Mouse (Mus musculus) liver, embryonic 14.5 days (tissue): Measurements from ENCODE around the gene Ugt2b1. TPM values are rescaled to one million over a fixed set of nuclear protein-coding genes. Genes with fewer than 3 reads are reported as not detected.

Experiments
- ATAC-seq: fragments of 200-750 bp; cut with Nextera tagmentation; 2 replicates; pipeline ENCODE4 v1.8.0; 2017; ENCODE audit warnings: moderate number of reproducible peaks, mild to moderate bottlenecking, moderate library complexity; ENCODE audit not compliant: insufficient read depth
- DNase-seq, 3 experiments: peaks; one replicate each; pipeline ENCODE4 v3.0.0-alpha.2; 2012 to 2013; ENCODE audit warnings: low read depth in 3 of 3, low spot score in 3 of 3
- H3K27ac ChIP-seq: fragments of 300-500 bp; sonication (generic); 2 replicates; pipeline ENCODE4 v1.5.1; 2014; ENCODE audit warnings: moderate library complexity, mild to moderate bottlenecking, control low read depth, inconsistent platforms
- H3K27me3 ChIP-seq: fragments of 300-500 bp; sonication (generic); 2 replicates; pipeline ENCODE4 v1.6.1; 2014; ENCODE audit warnings: mild to moderate bottlenecking, low read length, moderate library complexity; ENCODE audit not compliant: control insufficient read depth, insufficient read depth
- H3K36me3 ChIP-seq: fragments of 300-500 bp; sonication (generic); replicated peaks from 2 replicates; pipeline ENCODE4 v1.6.1; 2014; ENCODE audit warnings: low read depth; ENCODE audit not compliant: control insufficient read depth, insufficient read depth
- H3K4me1 ChIP-seq, 2 experiments: fragments of 200-500 bp in 1 of 2; fragments of 300-500 bp in 1 of 2; sonication (generic) in 1 of 2; replicated peaks; 2 replicates each; pipeline ENCODE4 v1.6.1; 2012 to 2014; ENCODE audit warnings: antibody characterized with exemption in 1 of 2, inconsistent platforms in 1 of 2, low read length in 1 of 2; ENCODE audit not compliant: control insufficient read depth in 2 of 2, insufficient read depth in 2 of 2
- H3K4me2 ChIP-seq: fragments of 300-500 bp; sonication (generic); 2 replicates; pipeline ENCODE4 v1.6.1; 2014; ENCODE audit warnings: low read depth, mild to moderate bottlenecking, control low read depth, moderate library complexity
- H3K4me3 ChIP-seq, 2 experiments: fragments of 200-500 bp in 1 of 2; fragments of 300-500 bp in 1 of 2; sonication (generic) in 1 of 2; 2 replicates each; pipeline ENCODE4 v1.5.1; 2012 to 2014; ENCODE audit warnings: low read depth in 2 of 2, low read length in 2 of 2, mild to moderate bottlenecking in 2 of 2, control low read depth in 1 of 2, inconsistent platforms in 1 of 2, moderate library complexity in 1 of 2; ENCODE audit not compliant: insufficient read depth in 1 of 2
- H3K9ac ChIP-seq: fragments of 300-500 bp; sonication (generic); replicated peaks from 2 replicates; pipeline ENCODE4 v1.6.1; 2014; ENCODE audit warnings: mild to moderate bottlenecking, control low read depth, moderate library complexity
- H3K9me3 ChIP-seq: fragments of 300-500 bp; sonication (generic); 2 replicates; pipeline ENCODE4 v1.6.1; 2016; ENCODE audit warnings: low read length, mixed read lengths; ENCODE audit not compliant: control insufficient read depth
- CTCF ChIP-seq: IDR thresholded peaks from 2 replicates; pipeline ENCODE4 v1.5.1; 2016; ENCODE audit warnings: antibody characterized with exemption, low read depth, control low read depth
- EP300 ChIP-seq: IDR thresholded peaks from 2 replicates; pipeline ENCODE4 v1.6.1; 2016; ENCODE audit warnings: antibody characterized with exemption, low read depth
- WGBS: fragments of 180-500 bp; shearing (Covaris S2); extraction: QIAGEN DNeasy Blood & Tissue Kit; methylation state at CpG from one replicate; pipeline ENCODE4 v1.1.7; 2014; ENCODE audit not compliant: insufficient replicate concordance; 5-methylcytosine and 5-hydroxymethylcytosine counted together
- polyA plus RNA-seq, 2 experiments: library from polyadenylated mRNA; depleted of rRNA in 1 of 2; stranded (reverse) in 1 of 2; unstranded in 1 of 2; fragments of >200 nt; fragmentation: Nextera tagmentation in 1 of 2; extraction: Ambion mirVana in 1 of 2; gene quantifications; 2 replicates each; pipeline versions ENCODE4 v1.2.1 to v1.2.3; 2012 to 2014

Ugt2b1 gene
- polyA plus RNA-seq, 2 experiments: 0.25 to 0.38 TPM

GRCm38 (mm10) chr5:86889933-86890332, 36.4 kb downstream of the Ugt2b1 start:
- Histone ChIP-seq H3K27ac (no peak overlapping the region), H3K4me2 (no peak overlapping the region), H3K4me1 (no peaks in the 10 kb centered on the region), H3K4me3 (no peak overlapping the region), H3K9ac (no peak overlapping the region), H3K27me3 (no peaks in the 10 kb centered on the region), H3K36me3 (no peaks in the 10 kb centered on the region; the same call in 1 of the 2 replicates), H3K9me3 (no peaks in the 10 kb centered on the region)
- no peak for TF ChIP-seq CTCF
- TF ChIP-seq EP300: no peak
- ATAC-seq: no peak
- 71% methylated on average over 1 of the region's 1 CpGs for WGBS
- no peak for DNase-seq

DNA sequence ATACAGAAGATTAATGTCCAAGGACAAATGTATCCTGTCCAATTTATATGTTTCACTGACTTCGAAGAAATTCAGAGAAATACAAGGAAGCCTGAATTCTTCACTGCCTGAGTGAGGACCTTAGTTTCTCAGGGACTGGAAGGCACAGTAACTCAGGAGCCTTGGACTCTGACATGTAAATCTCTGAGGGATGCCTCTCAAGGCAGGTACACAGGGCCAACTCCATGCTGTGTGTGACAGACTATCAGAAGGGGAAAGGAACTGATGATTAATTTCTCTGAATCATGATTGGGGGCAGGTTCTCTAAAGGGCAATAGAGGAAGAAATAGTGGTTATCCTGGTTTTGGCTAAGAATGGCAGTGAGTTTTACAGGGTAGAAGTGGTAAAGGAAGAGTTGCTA, 37.9 kb downstream of the Ugt2b1 start:
- H3K27ac ChIP-seq: no peak overlapping the region
- WGBS: 39% methylated on average over 1 of the region's 1 CpGs
- H3K9me3 ChIP-seq: no peaks in the 10 kb centered on the region
- H3K4me2 ChIP-seq: no peak overlapping the region
- no peak overlapping the region for H3K4me3 ChIP-seq
- no peaks in the 10 kb centered on the region for H3K27me3 ChIP-seq
- H3K4me1 ChIP-seq: no peaks in the 10 kb centered on the region
- TF ChIP-seq EP300 (no peak), CTCF (no peak)
- DNase-seq (no peak), ATAC-seq (no peak)
- H3K36me3 ChIP-seq: no peaks in the 10 kb centered on the region; the same call in 1 of the 2 replicates
- H3K9ac ChIP-seq: no peak overlapping the region

- no peak overlapping the region for H3K4me3 ChIP-seq
- no peaks in the 10 kb centered on the region for H3K36me3 ChIP-seq
- H3K27me3 ChIP-seq: no peaks in the 10 kb centered on the region
- no peak overlapping the region for H3K27ac ChIP-seq
- no peak overlapping the region for H3K4me2 ChIP-seq
- no peak for DNase-seq
- no peaks in the 10 kb centered on the region for H3K4me1 ChIP-seq
- TF ChIP-seq EP300 (no peak), CTCF (no peak)
- H3K9me3 ChIP-seq: no peaks in the 10 kb centered on the region
- 73% methylated on average over 1 of the region's 1 CpGs for WGBS
- no peak overlapping the region for H3K9ac ChIP-seq
- no peak for ATAC-seq
These were observed 39.2 kb downstream of the Ugt2b1 start for GRCm38 (mm10) chr5:86887081-86887480.

DNA sequence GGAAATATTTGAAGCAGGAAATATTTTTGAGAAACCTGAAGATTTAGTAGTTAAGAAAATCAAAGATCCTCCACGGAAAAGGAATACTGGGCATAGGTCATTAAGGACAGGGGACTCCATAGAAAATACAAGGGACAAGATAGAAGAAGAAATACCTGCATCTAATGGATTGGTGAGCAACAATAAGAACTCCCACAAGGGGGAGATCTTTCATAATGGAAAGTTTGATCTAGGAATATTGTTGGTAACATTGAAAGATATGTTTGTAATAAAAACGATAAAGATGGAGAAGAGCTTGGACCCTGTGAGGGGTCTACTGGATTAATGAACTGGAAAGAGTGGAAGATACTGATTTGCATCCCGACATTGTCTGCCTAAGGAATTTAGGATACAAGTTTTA, 39.7 kb downstream of the Ugt2b1 start:
- no peak for DNase-seq
- no peaks in the 10 kb centered on the region for H3K36me3 ChIP-seq
- no peak for ATAC-seq
- no peak overlapping the region for H3K27ac ChIP-seq
- no peaks in the 10 kb centered on the region for H3K27me3 ChIP-seq
- no peak overlapping the region for H3K4me2 ChIP-seq
- no peak overlapping the region for H3K9ac ChIP-seq
- H3K9me3 ChIP-seq: no peaks in the 10 kb centered on the region
- no peaks in the 10 kb centered on the region for H3K4me1 ChIP-seq
- 30% methylated on average over 3 of the region's 3 CpGs for WGBS
- TF ChIP-seq CTCF (no peak), EP300 (no peak)
- no peak overlapping the region for H3K4me3 ChIP-seq

DNA sequence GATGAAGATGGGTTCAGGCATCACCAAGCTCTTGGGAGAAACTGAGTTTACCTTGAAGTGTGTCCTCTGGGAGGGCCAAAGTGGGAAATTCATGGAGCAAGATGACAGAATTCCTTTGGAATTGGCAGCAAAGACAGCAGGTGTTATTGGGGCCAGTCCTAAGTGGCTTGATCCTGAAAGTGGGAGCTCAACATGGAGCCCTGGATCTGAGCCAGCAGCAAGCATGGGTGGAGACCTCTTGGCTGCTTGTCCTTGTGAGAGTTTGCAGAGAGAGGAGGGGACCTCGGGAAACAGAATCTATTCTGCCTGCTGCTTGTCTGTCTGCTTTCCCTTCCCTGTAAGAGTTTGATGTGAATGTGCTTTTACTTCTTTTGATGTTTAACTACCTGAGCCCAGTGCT, 54.5 kb downstream of the Ugt2b1 start:
- Histone ChIP-seq H3K36me3 (no peaks in the 10 kb centered on the region), H3K9me3 (no peaks in the 10 kb centered on the region), H3K4me3 (no peak overlapping the region), H3K27me3 (no peaks in the 10 kb centered on the region), H3K9ac (no peak overlapping the region), H3K4me2 (no peak overlapping the region), H3K27ac (no peak overlapping the region), H3K4me1 (no peaks in the 10 kb centered on the region)
- no peak for TF ChIP-seq EP300
- no peak for TF ChIP-seq CTCF
- WGBS: 35% methylated on average over 1 of the region's 1 CpGs
- ATAC-seq (no peak), DNase-seq (no peak)

Other genes starting within 250 kb of the Ugt2b1 start
- not detected in 2 replicates for gene Tmprss11e, start 180.7 kb downstream of the Ugt2b1 start, polyA plus RNA-seq (2012; rRNA removed)
- gene Tmprss11e, start 180.7 kb downstream of the Ugt2b1 start, polyA plus RNA-seq (2014; fragmentation: Nextera tagmentation; extraction: Ambion mirVana): not detected in 2 replicates
- gene Ythdc1, start 122.3 kb downstream of the Ugt2b1 start, polyA plus RNA-seq (2012; rRNA removed): 15.0 and 22.8 TPM in 2 replicates
- gene Ythdc1, start 122.3 kb downstream of the Ugt2b1 start, polyA plus RNA-seq (2014; fragmentation: Nextera tagmentation; extraction: Ambion mirVana): 12.1 and 13.3 TPM in 2 replicates
- 37.2 and 46.3 TPM in 2 replicates for gene Ugt2b34, start 19.6 kb downstream of the Ugt2b1 start, polyA plus RNA-seq (2012; rRNA removed)
- gene Ugt2b34, start 19.6 kb downstream of the Ugt2b1 start, polyA plus RNA-seq (2014; fragmentation: Nextera tagmentation; extraction: Ambion mirVana): 51.0 and 59.7 TPM in 2 replicates
- gene Ugt2b35, start 74.3 kb upstream of the Ugt2b1 start, polyA plus RNA-seq (2012; rRNA removed): 3.8 and 5.0 TPM in 2 replicates
- gene Ugt2b35, start 74.3 kb upstream of the Ugt2b1 start, polyA plus RNA-seq (2014; fragmentation: Nextera tagmentation; extraction: Ambion mirVana): 1.4 and 1.6 TPM in 2 replicates
- gene Ugt2b36, start 166.0 kb upstream of the Ugt2b1 start, polyA plus RNA-seq (2012; rRNA removed): 5.7 and 6.5 TPM in 2 replicates
- gene Ugt2b36, start 166.0 kb upstream of the Ugt2b1 start, polyA plus RNA-seq (2014; fragmentation: Nextera tagmentation; extraction: Ambion mirVana): 17.0 and 18.2 TPM in 2 replicates
- 3.7 and 4.0 TPM in 2 replicates for gene Ugt2b5, start 213.8 kb upstream of the Ugt2b1 start, polyA plus RNA-seq (2012; rRNA removed)
- 16.9 and 18.6 TPM in 2 replicates for gene Ugt2b5, start 213.8 kb upstream of the Ugt2b1 start, polyA plus RNA-seq (2014; fragmentation: Nextera tagmentation; extraction: Ambion mirVana)